In genomic region chr7:111214226-111214906, GRCm38 (mm10) we compare ENCODE assay signal across 25 mouse cellular contexts.
"Had no signal": no experiment of that assay in that cellular context is flagged by ENCODE, and none has a peak within 500 bp of the region (broad histone marks: within the 10 kb centered on the region; RNA-seq: fewer than 3 reads in every experiment).

No protein-coding gene starts in this region.

- H3K27ac ChIP-seq: heart, embryonic 13.5 days; heart, embryonic 15.5 days; hindbrain, embryonic 13.5 days; hindbrain, embryonic 15.5 days; hindbrain, postnatal 0 days; kidney, embryonic 15.5 days; kidney, postnatal 0 days; limb, embryonic 13.5 days; limb, embryonic 15.5 days; liver, embryonic 12.5 days had no signal

- DNase-seq: gastrocnemius, postnatal 10 days; gastrocnemius, postnatal 25 days; heart, adult 18-20 months; heart, postnatal 14 days; heart, postnatal 36 days; kidney, adult 11 months; kidney, adult 2 months; kidney, adult 9 months; kidney, postnatal 14 days; kidney, postnatal 36 days; layer of hippocampus, adult 9-11 months; layer of hippocampus, postnatal 36 days; left cerebral cortex, postnatal 4 days had no signal

- H3K4me2 ChIP-seq: heart, embryonic 11.5 days; heart, embryonic 13.5 days; heart, embryonic 15.5 days; hindbrain, embryonic 13.5 days; hindbrain, embryonic 15.5 days; kidney, embryonic 15.5 days; limb, embryonic 13.5 days; limb, embryonic 15.5 days; liver, embryonic 12.5 days had no signal

- H3K4me3 ChIP-seq: heart, embryonic 13.5 days; heart, embryonic 15.5 days; hindbrain, embryonic 13.5 days; hindbrain, embryonic 15.5 days; kidney, embryonic 15.5 days; limb, embryonic 13.5 days; limb, embryonic 15.5 days; liver, embryonic 12.5 days had no signal

- H3K4me1 ChIP-seq: limb, embryonic 13.5 days; limb, embryonic 15.5 days had no signal

- H3K27me3 ChIP-seq: heart, embryonic 13.5 days; heart, embryonic 15.5 days; hindbrain, embryonic 13.5 days; hindbrain, embryonic 15.5 days; kidney, embryonic 15.5 days; limb, embryonic 13.5 days; limb, embryonic 15.5 days had no signal

- ATAC-seq: hindbrain, postnatal 0 days; intestine, embryonic 16.5 days; liver, embryonic 12.5 days had no signal

- H3K36me3 ChIP-seq: heart, embryonic 13.5 days; heart, embryonic 15.5 days; hindbrain, embryonic 13.5 days; hindbrain, embryonic 15.5 days; kidney, embryonic 15.5 days; limb, embryonic 13.5 days; limb, embryonic 15.5 days; liver, embryonic 12.5 days had no signal

- H3K9ac ChIP-seq: heart, embryonic 13.5 days; heart, embryonic 15.5 days; hindbrain, embryonic 13.5 days; hindbrain, embryonic 15.5 days; kidney, embryonic 15.5 days; limb, embryonic 13.5 days; limb, embryonic 15.5 days; liver, embryonic 12.5 days had no signal

- H3K9me3 ChIP-seq: heart, embryonic 13.5 days; heart, embryonic 15.5 days; hindbrain, embryonic 13.5 days; hindbrain, embryonic 15.5 days; limb, embryonic 13.5 days; limb, embryonic 15.5 days; liver, embryonic 12.5 days had no signal
